Mouse (Mus musculus): ENCODE results near the gene Hoxd8. TPM values are rescaled to one million over a fixed set of nuclear protein-coding genes. Genes with fewer than 3 reads are reported as not detected.

Gene Hoxd8
- polyA plus RNA-seq, 1 experiment from 2014 or later = 11.6 TPM

- Histone ChIP-seq H3K27me3 (ENCODE audit: low read depth, poor library complexity, severe bottlenecking) (peaks cover 100% of the 10 kb centered on the region), H3K4me1 (peaks cover 37% of the 10 kb centered on the region), H3K9me3 (replicated peaks) (no peaks in the 10 kb centered on the region), H3K4me3 (peak overlapping the region; percentile 28; the same call in 1 of the 2 replicates), H3K36me3 (no peaks in the 10 kb centered on the region), H3K27ac (no peak overlapping the region; the same call in 1 of the 2 replicates)
- DNase-seq (ENCODE audit: low spot score) = peak; percentile 87
- under 1% methylated on average over 14 of the region's 14 CpGs for WGBS
These were observed 42.7 kb upstream of the Hoxd8 start for GRCm38 (mm10) chr2:74661685-74662084.

GRCm38 (mm10) chr2:74663291-74663925 lies 41.0 kb upstream of the Hoxd8 start:
- peaks cover 41% of the 10 kb centered on the region for H3K4me1 ChIP-seq
- H3K9me3 ChIP-seq (replicated peaks) = no peaks in the 10 kb centered on the region
- H3K4me3 ChIP-seq = peak overlapping the region; percentile 22; the same call in 1 of the 2 replicates
- DNase-seq (ENCODE audit: low spot score) = peak; percentile 77
- no peaks in the 10 kb centered on the region for H3K36me3 ChIP-seq
- H3K27me3 ChIP-seq (ENCODE audit: low read depth, poor library complexity, severe bottlenecking) = peaks cover 100% of the 10 kb centered on the region
- 4% methylated on average over 18 of the region's 18 CpGs for WGBS
- H3K27ac ChIP-seq = no peak overlapping the region

GRCm38 (mm10) chr2:74666411-74666810 lies 38.0 kb upstream of the Hoxd8 start:
- Histone ChIP-seq H3K9me3 (replicated peaks) (no peaks in the 10 kb centered on the region), H3K36me3 (no peaks in the 10 kb centered on the region), H3K27ac (no peak overlapping the region), H3K4me3 (peak overlapping the region; percentile 21; the same call in 1 of the 2 replicates), H3K27me3 (ENCODE audit: low read depth, poor library complexity, severe bottlenecking) (peaks cover 100% of the 10 kb centered on the region), H3K4me1 (peaks cover 45% of the 10 kb centered on the region)
- 3% methylated on average over 7 of the region's 7 CpGs for WGBS
- DNase-seq (ENCODE audit: low spot score) = peak; percentile 44

- H3K4me3 ChIP-seq = peak overlapping the region; percentile 80
- H3K27ac ChIP-seq = peak overlapping the region; percentile 90
- H3K4me1 ChIP-seq = peaks cover 48% of the 10 kb centered on the region
- no peaks in the 10 kb centered on the region for H3K36me3 ChIP-seq
- WGBS = 1% methylated on average over 36 of the region's 36 CpGs
- DNase-seq (ENCODE audit: low spot score) = peak; percentile 76
- H3K27me3 ChIP-seq (ENCODE audit: low read depth, poor library complexity, severe bottlenecking) = peaks cover 100% of the 10 kb centered on the region
- no peaks in the 10 kb centered on the region for H3K9me3 ChIP-seq (replicated peaks)
These were observed 37.1 kb upstream of the Hoxd8 start for GRCm38 (mm10) chr2:74667191-74667841.

GRCm38 (mm10) chr2:74667842-74668357 lies 36.5 kb upstream of the Hoxd8 start, which contains the start of gene Hoxd13:
TSS of gene Hoxd13 (plus strand) at chr2:74668310.
- peak; percentile 78 for DNase-seq (ENCODE audit: low spot score)
- WGBS = under 1% methylated on average over 41 of the region's 51 CpGs

GRCm38 (mm10) chr2:74668370-74669229 lies 35.8 kb upstream of the Hoxd8 start:
- peak overlapping the region; percentile 80 for H3K4me3 ChIP-seq

More at GRCm38 (mm10) chr2:74667842-74668357, 36.5 kb upstream of the Hoxd8 start, which contains the start of gene Hoxd13:
- Histone ChIP-seq H3K36me3 (no peaks in the 10 kb centered on the region), H3K4me3 (peak within 1 kb of the TSS; percentile 80), H3K9me3 (replicated peaks) (no peaks in the 10 kb centered on the region), H3K27ac (peak within 1 kb of the TSS; percentile 90), H3K27me3 (ENCODE audit: low read depth, poor library complexity, severe bottlenecking) (peaks cover 100% of the 10 kb centered on the region), H3K4me1 (peaks cover 53% of the 10 kb centered on the region)

GRCm38 (mm10) chr2:74669230-74669578 lies 35.2 kb upstream of the Hoxd8 start:
- H3K4me1 ChIP-seq = peaks cover 60% of the 10 kb centered on the region
- peaks cover 100% of the 10 kb centered on the region for H3K27me3 ChIP-seq (ENCODE audit: low read depth, poor library complexity, severe bottlenecking)
- H3K36me3 ChIP-seq = no peaks in the 10 kb centered on the region
- peak overlapping the region; percentile 80 for H3K4me3 ChIP-seq
- DNase-seq (ENCODE audit: low spot score) = peak; percentile 47
- WGBS = under 1% methylated on average over 3 of the region's 3 CpGs
- no peaks in the 10 kb centered on the region for H3K9me3 ChIP-seq (replicated peaks)
- H3K27ac ChIP-seq = peak overlapping the region; percentile 90

More at GRCm38 (mm10) chr2:74668370-74669229, 35.8 kb upstream of the Hoxd8 start:
- Histone ChIP-seq H3K27me3 (ENCODE audit: low read depth, poor library complexity, severe bottlenecking) (peaks cover 100% of the 10 kb centered on the region), H3K36me3 (no peaks in the 10 kb centered on the region), H3K27ac (peak overlapping the region; percentile 90), H3K9me3 (replicated peaks) (no peaks in the 10 kb centered on the region), H3K4me1 (peaks cover 55% of the 10 kb centered on the region)
- no peak for DNase-seq (ENCODE audit: low spot score)
- under 1% methylated on average over 74 of the region's 74 CpGs for WGBS

GRCm38 (mm10) chr2:74669650-74670235 lies 34.7 kb upstream of the Hoxd8 start:
- Histone ChIP-seq H3K4me3 (peak overlapping the region; percentile 80), H3K4me1 (peaks cover 66% of the 10 kb centered on the region), H3K27ac (peak overlapping the region; percentile 64), H3K27me3 (ENCODE audit: low read depth, poor library complexity, severe bottlenecking) (peaks cover 100% of the 10 kb centered on the region), H3K36me3 (no peaks in the 10 kb centered on the region), H3K9me3 (replicated peaks) (no peaks in the 10 kb centered on the region)
- under 1% methylated on average over 14 of the region's 14 CpGs for WGBS
- peak; percentile 55 for DNase-seq (ENCODE audit: low spot score)

GRCm38 (mm10) chr2:74670632-74671188 lies 33.7 kb upstream of the Hoxd8 start:
- Histone ChIP-seq H3K9me3 (replicated peaks) (no peaks in the 10 kb centered on the region), H3K4me1 (peaks cover 75% of the 10 kb centered on the region), H3K36me3 (no peaks in the 10 kb centered on the region), H3K4me3 (peak overlapping the region; percentile 80), H3K27me3 (ENCODE audit: low read depth, poor library complexity, severe bottlenecking) (peaks cover 100% of the 10 kb centered on the region), H3K27ac (0 out of 2 replicates have a peak overlapping the region, but pooled peaks have one; percentile 64)
- DNase-seq (ENCODE audit: low spot score) = peak; percentile 30
- 3% methylated on average over 3 of the region's 3 CpGs for WGBS

GRCm38 (mm10) chr2:74671847-74672246 lies 32.6 kb upstream of the Hoxd8 start:
- no peaks in the 10 kb centered on the region for H3K9me3 ChIP-seq (replicated peaks)
- H3K27me3 ChIP-seq (ENCODE audit: low read depth, poor library complexity, severe bottlenecking) = peaks cover 100% of the 10 kb centered on the region
- no peaks in the 10 kb centered on the region for H3K36me3 ChIP-seq
- WGBS = 3% methylated on average over 5 of the region's 5 CpGs
- H3K27ac ChIP-seq = peak overlapping the region; percentile 90
- no peak for DNase-seq (ENCODE audit: low spot score)
- H3K4me3 ChIP-seq = peak overlapping the region; percentile 80
- peaks cover 87% of the 10 kb centered on the region for H3K4me1 ChIP-seq

- no peaks in the 10 kb centered on the region for H3K9me3 ChIP-seq (replicated peaks)
- H3K36me3 ChIP-seq = no peaks in the 10 kb centered on the region
- WGBS = under 1% methylated on average over 40 of the region's 40 CpGs
- H3K4me1 ChIP-seq = peaks cover 88% of the 10 kb centered on the region
- H3K27ac ChIP-seq = peak overlapping the region; percentile 90
- H3K27me3 ChIP-seq (ENCODE audit: low read depth, poor library complexity, severe bottlenecking) = peaks cover 100% of the 10 kb centered on the region
- DNase-seq (ENCODE audit: low spot score) = peak; percentile 95
- peak overlapping the region; percentile 80 for H3K4me3 ChIP-seq
These were observed 31.7 kb upstream of the Hoxd8 start for GRCm38 (mm10) chr2:74672481-74673362.

Data from limb, embryonic 10.5 days (tissue).